Mouse (Mus musculus): Measurements from ENCODE around the gene Alox5. TPM values are rescaled to one million over a fixed set of nuclear protein-coding genes. Genes with fewer than 3 reads are reported as not detected.

Alox5 gene
- polyA plus RNA-seq, 1 experiment: 43.6 TPM

GRCm38 (mm10) chr6:116407216-116407615 is 53.8 kb downstream of the Alox5 start:
- Histone ChIP-seq H3K27ac (ENCODE audit: insufficient read depth, low read depth, low read length) (no peak overlapping the region), H3K4me1 (ENCODE audit: control insufficient read depth, insufficient read depth, low read length) (peaks cover 48% of the 10 kb centered on the region), H3K4me3 (ENCODE audit: insufficient read depth, low read length) (no peak overlapping the region)
- TF ChIP-seq POLR2A (IDR thresholded peaks at IDR 0.05; ENCODE audit: borderline replicate concordance, low read depth, low read length) (no peak), CTCF (IDR thresholded peaks at IDR 0.05; ENCODE audit: low read depth, low read length) (no peak)

GRCm38 (mm10) chr6:116406680-116407079 is 54.3 kb downstream of the Alox5 start:
- H3K4me1 ChIP-seq (ENCODE audit: control insufficient read depth, insufficient read depth, low read length): peaks cover 48% of the 10 kb centered on the region

DNA sequence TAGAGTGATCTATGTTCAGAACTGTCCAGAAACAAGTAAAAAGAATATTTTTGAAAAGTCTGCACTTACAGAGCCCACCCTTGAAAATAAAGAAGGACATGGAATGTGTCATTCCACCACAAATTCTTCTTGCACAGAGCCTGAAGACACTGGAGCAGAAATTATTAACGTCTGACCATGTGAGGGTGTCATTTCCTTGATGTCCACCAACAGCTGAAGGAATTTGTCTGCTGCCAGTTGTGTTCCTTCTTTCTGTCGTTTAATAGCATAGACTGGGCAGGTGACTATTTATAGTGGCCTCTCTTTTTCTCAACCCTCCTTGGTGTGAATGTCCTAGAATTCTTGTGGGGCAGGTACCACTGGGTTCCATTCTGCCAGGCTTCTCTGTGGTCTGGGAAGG is 54.8 kb downstream of the Alox5 start:
- TF ChIP-seq POLR2A (IDR thresholded peaks at IDR 0.05; ENCODE audit: borderline replicate concordance, low read depth, low read length) (no peak), CTCF (IDR thresholded peaks at IDR 0.05; ENCODE audit: low read depth, low read length) (no peak)
- peak overlapping the region; percentile 45 for H3K27ac ChIP-seq (ENCODE audit: insufficient read depth, low read depth, low read length)
- H3K4me3 ChIP-seq (ENCODE audit: insufficient read depth, low read length): no peak overlapping the region
- peaks cover 48% of the 10 kb centered on the region for H3K4me1 ChIP-seq (ENCODE audit: control insufficient read depth, insufficient read depth, low read length)

More at GRCm38 (mm10) chr6:116406680-116407079, 54.3 kb downstream of the Alox5 start:
- Histone ChIP-seq H3K4me3 (ENCODE audit: insufficient read depth, low read length) (no peak overlapping the region), H3K27ac (ENCODE audit: insufficient read depth, low read depth, low read length) (no peak overlapping the region)
- TF ChIP-seq CTCF (IDR thresholded peaks at IDR 0.05; ENCODE audit: low read depth, low read length) (no peak), POLR2A (IDR thresholded peaks at IDR 0.05; ENCODE audit: borderline replicate concordance, low read depth, low read length) (no peak)

- Histone ChIP-seq H3K4me3 (ENCODE audit: insufficient read depth, low read length) (no peak overlapping the region), H3K4me1 (ENCODE audit: control insufficient read depth, insufficient read depth, low read length) (peaks cover 48% of the 10 kb centered on the region), H3K27ac (ENCODE audit: insufficient read depth, low read depth, low read length) (peak overlapping the region; percentile 45)
- TF ChIP-seq POLR2A (IDR thresholded peaks at IDR 0.05; ENCODE audit: borderline replicate concordance, low read depth, low read length) (no peak), CTCF (IDR thresholded peaks at IDR 0.05; ENCODE audit: low read depth, low read length) (no peak)
These were observed 55.3 kb downstream of the Alox5 start for GRCm38 (mm10) chr6:116405715-116406114.

DNA sequence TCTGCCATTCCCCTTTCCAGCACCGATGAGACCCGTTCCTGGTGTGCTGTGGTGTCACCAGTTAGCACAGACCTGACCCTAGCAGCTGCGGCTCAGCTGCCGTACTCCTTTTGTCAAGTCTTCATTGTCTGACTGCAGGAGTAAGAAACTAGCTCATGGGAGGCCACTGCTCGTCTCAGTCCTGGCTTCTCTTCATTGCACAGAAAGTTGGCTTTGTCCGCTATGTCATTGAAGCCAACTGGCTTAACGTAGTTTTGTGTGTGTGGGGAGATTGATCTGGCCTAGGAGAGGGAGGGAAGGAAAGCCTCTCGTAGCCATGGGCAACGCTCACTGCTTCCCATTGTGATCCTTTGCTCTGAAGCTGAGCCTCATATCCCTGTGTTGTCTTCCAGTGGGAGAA is 55.7 kb downstream of the Alox5 start:
- Histone ChIP-seq H3K4me1 (ENCODE audit: control insufficient read depth, insufficient read depth, low read length) (peaks cover 48% of the 10 kb centered on the region), H3K4me3 (ENCODE audit: insufficient read depth, low read length) (no peak overlapping the region)

GRCm38 (mm10) chr6:116402426-116402825 is 58.6 kb downstream of the Alox5 start:
- no peak overlapping the region for H3K27ac ChIP-seq (ENCODE audit: insufficient read depth, low read depth, low read length)
- H3K4me3 ChIP-seq (ENCODE audit: insufficient read depth, low read length): no peak overlapping the region
- TF ChIP-seq CTCF (IDR thresholded peaks at IDR 0.05; ENCODE audit: low read depth, low read length) (no peak), POLR2A (IDR thresholded peaks at IDR 0.05; ENCODE audit: borderline replicate concordance, low read depth, low read length) (no peak)
- H3K4me1 ChIP-seq (ENCODE audit: control insufficient read depth, insufficient read depth, low read length): peaks cover 33% of the 10 kb centered on the region

More for the DNA sequence above, 55.7 kb downstream of the Alox5 start:
- peak overlapping the region; percentile 45 for H3K27ac ChIP-seq (ENCODE audit: insufficient read depth, low read depth, low read length)
- TF ChIP-seq POLR2A (IDR thresholded peaks at IDR 0.05; ENCODE audit: borderline replicate concordance, low read depth, low read length) (no peak), CTCF (IDR thresholded peaks at IDR 0.05; ENCODE audit: low read depth, low read length) (no peak)

DNA sequence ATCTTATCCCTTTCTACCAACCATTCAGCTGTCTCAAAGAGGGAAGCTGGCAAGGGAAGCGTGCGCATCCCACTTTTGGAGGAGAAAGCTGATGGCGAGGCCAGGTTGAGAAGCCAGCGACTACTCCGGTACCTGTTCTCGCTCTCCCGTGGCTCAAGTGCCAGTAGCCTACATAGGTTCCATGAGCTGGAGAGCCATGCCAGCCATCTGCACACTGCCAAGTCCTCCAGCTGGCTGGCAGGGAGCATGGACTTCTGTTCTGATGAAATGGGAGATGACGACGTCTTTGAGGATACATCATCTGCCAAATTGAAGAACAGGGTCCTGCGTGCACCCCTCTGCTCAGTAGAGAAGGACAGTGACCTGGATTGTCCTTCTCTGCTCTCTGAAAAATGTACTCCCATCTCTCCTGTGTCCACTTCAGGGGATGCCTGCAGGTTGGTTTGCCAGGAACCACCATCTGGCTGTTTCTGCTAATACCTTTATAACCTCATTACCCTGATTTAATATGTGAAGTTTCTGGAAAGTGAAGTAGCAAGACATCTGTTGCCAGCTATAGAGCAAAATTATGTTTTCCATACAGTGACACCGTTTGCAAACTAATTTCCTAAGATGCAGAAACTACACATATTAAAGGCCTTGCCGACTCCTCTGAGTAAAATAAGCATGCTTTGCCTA is 59.1 kb downstream of the Alox5 start:
- TF ChIP-seq CTCF (IDR thresholded peaks at IDR 0.05; ENCODE audit: low read depth, low read length): no peak
- no peak for TF ChIP-seq POLR2A (IDR thresholded peaks at IDR 0.05; ENCODE audit: borderline replicate concordance, low read depth, low read length)
- H3K4me1 ChIP-seq (ENCODE audit: control insufficient read depth, insufficient read depth, low read length): peaks cover 33% of the 10 kb centered on the region
- H3K4me3 ChIP-seq (ENCODE audit: insufficient read depth, low read length): no peak overlapping the region
- H3K27ac ChIP-seq (ENCODE audit: insufficient read depth, low read depth, low read length): no peak overlapping the region

- H3K4me1 ChIP-seq (ENCODE audit: control insufficient read depth, insufficient read depth, low read length): peaks cover 2% of the 10 kb centered on the region
- H3K27ac ChIP-seq (ENCODE audit: insufficient read depth, low read depth, low read length): no peak overlapping the region
- TF ChIP-seq CTCF (IDR thresholded peaks at IDR 0.05; ENCODE audit: low read depth, low read length) (no peak), POLR2A (IDR thresholded peaks at IDR 0.05; ENCODE audit: borderline replicate concordance, low read depth, low read length) (no peak)
- no peak overlapping the region for H3K4me3 ChIP-seq (ENCODE audit: insufficient read depth, low read length)
These were observed 62.8 kb downstream of the Alox5 start for GRCm38 (mm10) chr6:116398136-116398535.

DNA sequence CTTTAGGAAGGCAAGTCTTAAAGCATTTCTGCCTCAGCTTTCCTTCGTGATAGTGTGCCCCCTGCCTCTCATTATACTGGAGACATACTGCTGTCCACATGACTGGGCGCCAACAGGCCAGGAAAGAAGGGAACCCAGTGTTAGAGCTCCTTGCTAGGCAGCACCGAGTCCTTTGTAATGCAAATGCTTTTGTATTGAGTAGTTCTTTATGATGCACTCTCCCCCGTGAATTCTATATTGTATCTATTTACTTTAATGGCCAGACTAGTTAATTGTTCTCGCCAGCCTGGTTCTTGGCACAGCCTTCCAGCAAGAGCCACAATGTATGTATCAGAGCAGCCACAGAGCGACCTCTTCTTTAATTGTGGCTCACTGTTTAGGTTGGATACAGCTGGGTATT is 63.4 kb downstream of the Alox5 start:
- Histone ChIP-seq H3K4me1 (ENCODE audit: control insufficient read depth, insufficient read depth, low read length) (no peaks in the 10 kb centered on the region), H3K27ac (ENCODE audit: insufficient read depth, low read depth, low read length) (no peak overlapping the region), H3K4me3 (ENCODE audit: insufficient read depth, low read length) (no peak overlapping the region)
- no peak for TF ChIP-seq POLR2A (IDR thresholded peaks at IDR 0.05; ENCODE audit: borderline replicate concordance, low read depth, low read length)
- no peak for TF ChIP-seq CTCF (IDR thresholded peaks at IDR 0.05; ENCODE audit: low read depth, low read length)

DNA sequence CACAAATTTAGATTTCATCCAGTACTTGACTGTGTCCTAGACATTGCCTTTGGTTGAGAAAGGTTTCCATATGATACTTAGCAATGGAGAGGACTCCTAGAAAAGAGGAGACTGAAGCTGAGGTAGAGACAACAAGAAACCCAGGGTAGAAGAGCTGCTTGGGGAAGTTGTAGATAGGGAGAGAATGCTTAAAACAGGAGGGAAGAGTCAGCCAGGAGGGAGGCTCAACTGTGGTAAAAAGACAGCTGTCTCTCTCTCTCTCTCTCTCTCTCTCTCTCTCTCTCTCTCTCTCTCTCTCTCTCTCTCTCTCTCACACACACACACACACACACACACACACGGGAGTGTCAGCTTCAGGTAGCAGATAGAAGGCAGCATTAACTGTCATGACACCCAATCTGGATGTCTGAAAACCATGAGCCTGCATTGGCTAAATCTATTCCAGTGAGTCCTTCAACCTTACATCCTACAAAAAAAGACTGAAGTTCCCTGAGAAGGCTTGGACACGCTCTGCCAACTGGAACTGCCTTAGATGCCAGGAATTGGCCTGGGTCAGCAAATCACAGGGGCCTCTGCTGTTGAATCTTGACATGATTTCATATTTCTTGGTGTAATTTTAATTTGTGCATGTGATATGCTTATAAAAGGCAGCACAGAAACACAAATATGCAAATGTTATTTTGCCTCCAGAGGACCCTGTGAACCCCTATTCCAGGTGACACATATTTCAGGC is 65.9 kb downstream of the Alox5 start:
- Histone ChIP-seq H3K4me3 (ENCODE audit: insufficient read depth, low read length) (no peak overlapping the region), H3K27ac (ENCODE audit: insufficient read depth, low read depth, low read length) (no peak overlapping the region), H3K4me1 (ENCODE audit: control insufficient read depth, insufficient read depth, low read length) (no peaks in the 10 kb centered on the region)
- TF ChIP-seq CTCF (IDR thresholded peaks at IDR 0.05; ENCODE audit: low read depth, low read length) (no peak), POLR2A (IDR thresholded peaks at IDR 0.05; ENCODE audit: borderline replicate concordance, low read depth, low read length) (no peak)
